Mouse (Mus musculus) ES-Bruce4 (cell line): ENCODE measurements around the gene Rbl1.

Source experiments
- CTCF ChIP-seq: IDR thresholded peaks from one replicate; pipeline ENCODE4 v1.8.1; 2011; ENCODE audit warnings: low read depth, low read length
- POLR2A ChIP-seq: IDR thresholded peaks from one replicate; pipeline ENCODE4 v1.8.1; 2011; ENCODE audit warnings: low read length; ENCODE audit not compliant: insufficient read depth

DNA sequence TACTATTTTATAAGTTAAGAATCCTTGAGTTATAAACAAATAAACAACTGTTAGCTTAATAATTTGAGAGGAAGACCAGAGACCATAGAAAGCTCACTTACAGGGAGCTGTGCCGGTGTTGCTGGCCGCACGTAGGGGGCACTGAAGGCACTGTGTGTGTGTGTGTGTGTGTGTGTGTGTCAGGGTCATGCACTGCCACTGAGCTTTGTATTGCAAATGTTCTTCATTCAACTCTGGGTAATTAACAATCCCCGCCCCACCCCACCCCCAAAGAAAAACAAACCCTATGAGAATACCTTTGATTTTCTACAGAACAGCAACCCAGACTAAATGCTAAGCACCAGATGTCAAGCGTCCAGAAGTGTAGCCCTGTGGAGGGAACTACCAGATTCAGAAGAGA, 17.8 kb downstream of the Rbl1 start:
- TF ChIP-seq POLR2A (no peak), CTCF (no peak)
